Mouse (Mus musculus): ENCODE data around the gene Metrnl. TPM values are rescaled to one million over a fixed set of nuclear protein-coding genes. Genes with fewer than 3 reads are reported as not detected.
A peak's percentile ranks its signal among the peaks of the same experiment; 100 is the strongest.

Gene Metrnl
- polyA plus RNA-seq, 1 experiment from 2014 or later: 3.2 TPM

DNA sequence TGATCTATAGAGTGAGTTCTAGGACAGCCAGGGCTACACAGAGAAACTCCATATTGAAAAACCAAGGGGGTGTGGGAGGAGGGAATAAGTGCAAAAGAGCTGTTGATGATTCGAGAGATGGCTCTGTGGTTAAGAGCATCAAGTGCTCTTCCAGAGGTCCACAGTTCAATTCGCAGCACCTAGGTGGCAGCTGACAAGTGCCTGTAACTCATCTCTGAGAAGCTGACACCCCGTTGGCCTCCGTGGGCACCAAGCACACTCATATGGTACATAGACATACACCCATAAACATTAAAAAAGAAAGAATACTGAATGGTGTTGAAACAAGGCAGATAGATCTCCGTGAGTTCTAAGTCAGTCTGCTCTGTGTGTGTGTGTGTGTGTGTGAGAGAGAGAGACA lies 32.6 kb upstream of the Metrnl start:
- ATAC-seq (ENCODE audit: low FRiP score): no peak
- no peaks in the 10 kb centered on the region for H3K36me3 ChIP-seq (replicated peaks)
- no peak overlapping the region for H3K4me2 ChIP-seq
- H3K27me3 ChIP-seq: no peaks in the 10 kb centered on the region
- peaks cover 11% of the 10 kb centered on the region for H3K4me1 ChIP-seq
- no peak overlapping the region for H3K27ac ChIP-seq
- H3K9me3 ChIP-seq: no peaks in the 10 kb centered on the region
- 91% methylated on average over 5 of the region's 5 CpGs for WGBS
- H3K4me3 ChIP-seq (replicated peaks): no peak overlapping the region
- H3K9ac ChIP-seq: no peak overlapping the region

DNA sequence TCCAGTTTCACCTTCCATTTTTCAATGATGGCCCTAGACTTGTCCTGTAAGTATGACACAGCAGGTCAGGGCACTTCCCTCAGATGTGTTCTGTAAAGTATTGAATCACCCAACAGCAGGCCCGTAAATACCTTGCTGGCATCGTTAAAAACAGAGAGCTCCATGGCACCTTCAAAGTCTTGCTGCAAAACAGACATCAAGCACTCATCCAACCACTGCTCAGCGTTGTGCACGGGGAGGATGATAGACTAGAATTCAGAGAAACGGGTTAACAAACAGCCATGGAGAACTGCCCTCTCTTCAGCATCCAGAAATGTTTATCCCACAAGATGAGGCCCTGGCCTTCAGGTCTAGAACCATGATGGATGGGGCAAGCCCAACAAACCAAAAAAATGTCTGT lies 30.4 kb upstream of the Metrnl start:
- no peaks in the 10 kb centered on the region for H3K27me3 ChIP-seq
- WGBS: 94% methylated on average over 5 of the region's 5 CpGs
- no peak for ATAC-seq (ENCODE audit: low FRiP score)
- H3K9me3 ChIP-seq: 0 out of 2 replicates have a peak, but pooled peaks cover 2% of the 10 kb centered on the region
- H3K9ac ChIP-seq: no peak overlapping the region
- no peak overlapping the region for H3K4me3 ChIP-seq (replicated peaks)
- H3K36me3 ChIP-seq (replicated peaks): no peaks in the 10 kb centered on the region
- H3K27ac ChIP-seq: no peak overlapping the region
- peaks cover 12% of the 10 kb centered on the region for H3K4me1 ChIP-seq
- H3K4me2 ChIP-seq: no peak overlapping the region

DNA sequence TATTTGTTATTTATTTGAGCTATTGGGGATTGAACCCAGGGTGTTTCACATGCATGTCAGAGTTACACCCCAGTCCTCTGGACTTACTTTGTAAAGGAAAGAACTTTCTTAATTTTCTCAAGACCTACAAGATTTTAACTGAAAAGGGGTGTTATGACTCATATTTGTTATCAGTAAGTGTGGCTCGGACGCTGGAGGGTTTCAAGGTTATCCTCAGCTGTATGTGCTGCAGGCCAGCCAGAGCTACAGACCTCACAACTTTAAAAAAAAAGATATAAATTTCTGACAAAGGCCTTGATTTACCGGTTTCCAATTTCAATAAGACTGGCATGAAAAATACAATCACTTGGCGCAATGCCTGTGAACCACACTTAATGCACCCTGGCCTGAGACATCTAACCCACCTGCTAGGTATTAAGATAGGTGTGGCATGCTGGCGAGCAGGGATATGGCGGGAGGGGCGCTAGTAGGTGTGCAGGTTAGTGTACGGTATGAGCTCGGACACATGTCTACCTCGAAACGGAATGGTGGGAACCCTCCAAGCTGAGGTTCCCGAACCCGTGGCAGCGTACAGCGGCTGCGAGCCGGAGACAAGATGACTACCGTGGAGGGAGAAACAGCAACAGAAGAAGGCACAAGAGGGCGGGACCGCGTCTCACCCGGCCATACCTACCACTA lies 28.9 kb upstream of the Metrnl start:
- Histone ChIP-seq H3K36me3 (replicated peaks) (no peaks in the 10 kb centered on the region), H3K9ac (peak overlapping the region; percentile 66), H3K27ac (peak overlapping the region; percentile 90), H3K4me2 (peak overlapping the region; percentile 73), H3K9me3 (0 out of 2 replicates have a peak, but pooled peaks cover 2% of the 10 kb centered on the region), H3K4me3 (replicated peaks) (peak overlapping the region; percentile 71), H3K27me3 (no peaks in the 10 kb centered on the region), H3K4me1 (peaks cover 12% of the 10 kb centered on the region)
- ATAC-seq (ENCODE audit: low FRiP score): peak; percentile 42; the same call in 1 of the 2 replicates
- 4% methylated on average over 22 of the region's 22 CpGs for WGBS

DNA sequence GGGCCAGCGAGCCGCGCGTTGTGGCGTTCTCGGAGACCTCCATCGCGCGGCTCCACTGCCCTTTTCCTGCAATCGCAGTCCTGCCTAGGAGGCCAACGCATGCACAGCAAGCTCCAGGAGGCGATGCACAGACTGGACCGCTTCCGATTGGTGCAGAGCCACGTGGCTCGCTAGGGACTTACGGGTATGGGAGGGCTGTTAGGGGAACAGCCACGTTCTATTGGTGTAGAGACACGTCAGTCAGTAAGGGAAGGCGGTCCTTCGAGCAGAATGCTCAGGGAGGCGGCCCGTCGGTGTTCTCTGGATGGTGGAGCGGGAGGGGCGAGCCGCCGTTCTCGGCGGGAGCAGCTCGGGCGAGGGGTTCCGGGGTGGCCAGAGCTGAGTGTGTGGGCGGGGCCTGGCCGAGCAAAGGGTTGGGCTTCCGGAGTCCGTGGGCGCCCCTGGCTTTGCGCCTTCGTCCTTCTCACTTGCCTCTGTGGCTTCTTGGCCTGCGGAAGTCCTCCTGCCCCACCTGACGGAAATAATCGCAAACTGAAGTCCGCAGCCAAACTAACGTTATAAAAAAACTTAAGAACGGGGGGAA lies 28.3 kb upstream of the Metrnl start, which contains the start of gene B3gntl1:
Gene B3gntl1 (minus strand): TSS at position 164 of the 583 bp plus-strand sequence.
- ATAC-seq (ENCODE audit: low FRiP score): peak; percentile 100
- WGBS: under 1% methylated on average over 46 of the region's 46 CpGs
- peak within 1 kb of the TSS; percentile 66 for H3K9ac ChIP-seq
- 0 out of 2 replicates have a peak, but pooled peaks cover 2% of the 10 kb centered on the region for H3K9me3 ChIP-seq
- H3K27me3 ChIP-seq: no peaks in the 10 kb centered on the region
- peak within 1 kb of the TSS; percentile 90 for H3K27ac ChIP-seq
- no peaks in the 10 kb centered on the region for H3K36me3 ChIP-seq (replicated peaks)
- peaks cover 12% of the 10 kb centered on the region for H3K4me1 ChIP-seq
- peak within 1 kb of the TSS; percentile 71 for H3K4me3 ChIP-seq (replicated peaks)
- peak within 1 kb of the TSS; percentile 73 for H3K4me2 ChIP-seq

DNA sequence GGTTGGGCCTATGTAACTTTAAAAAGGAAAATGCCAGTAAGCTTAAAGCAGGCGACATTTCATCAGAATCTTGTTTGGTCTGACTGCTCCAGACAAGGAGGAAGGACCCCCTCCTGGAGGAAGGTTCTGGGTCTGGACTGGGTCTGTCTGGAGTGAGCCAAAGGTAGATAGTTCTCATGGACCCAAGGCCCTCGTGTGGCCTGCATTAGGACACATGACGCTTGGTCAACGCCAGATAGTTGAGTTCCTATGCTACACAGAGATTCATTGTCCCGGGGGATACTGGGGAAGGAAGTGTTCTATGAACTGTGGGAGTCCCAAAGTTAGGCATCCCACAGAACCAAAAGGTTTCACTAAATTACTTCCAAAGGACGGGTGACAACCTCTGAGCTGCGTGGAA lies 27.7 kb upstream of the Metrnl start:
- peak overlapping the region; percentile 71 for H3K4me3 ChIP-seq (replicated peaks)
- H3K36me3 ChIP-seq (replicated peaks): no peaks in the 10 kb centered on the region
- peaks cover 12% of the 10 kb centered on the region for H3K4me1 ChIP-seq
- ATAC-seq (ENCODE audit: low FRiP score): peak; percentile 9
- peak overlapping the region; percentile 53; the same call in 1 of the 2 replicates for H3K9ac ChIP-seq
- H3K9me3 ChIP-seq: 0 out of 2 replicates have a peak, but pooled peaks cover 2% of the 10 kb centered on the region
- H3K4me2 ChIP-seq: peak overlapping the region; percentile 73
- WGBS: 74% methylated on average over 7 of the region's 7 CpGs
- no peaks in the 10 kb centered on the region for H3K27me3 ChIP-seq
- peak overlapping the region; percentile 90 for H3K27ac ChIP-seq

DNA sequence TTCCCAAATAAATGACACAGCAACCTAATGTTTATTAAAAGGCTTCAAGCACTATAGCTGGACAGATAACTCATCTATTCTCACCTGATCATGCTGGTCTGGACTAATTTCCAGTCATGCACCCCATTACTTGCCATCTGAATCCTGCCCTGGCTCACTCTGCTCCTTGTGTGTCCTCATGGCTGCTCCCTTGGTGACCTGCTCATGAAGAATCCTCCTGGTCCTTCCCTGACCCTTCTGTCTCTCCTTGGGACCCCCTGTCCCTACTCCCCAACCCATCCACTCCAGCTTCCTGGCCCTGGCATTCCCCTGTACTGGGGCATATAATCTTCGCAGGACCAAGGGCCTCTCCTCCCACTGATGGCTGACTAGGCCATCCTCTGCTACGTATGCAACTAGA lies 24.5 kb upstream of the Metrnl start:
- Histone ChIP-seq H3K27ac (no peak overlapping the region), H3K4me1 (peaks cover 12% of the 10 kb centered on the region), H3K4me2 (no peak overlapping the region), H3K9ac (no peak overlapping the region), H3K27me3 (no peaks in the 10 kb centered on the region), H3K4me3 (replicated peaks) (no peak overlapping the region), H3K36me3 (replicated peaks) (no peaks in the 10 kb centered on the region), H3K9me3 (0 out of 2 replicates have a peak, but pooled peaks cover 2% of the 10 kb centered on the region)
- 89% methylated on average over 2 of the region's 2 CpGs for WGBS
- no peak for ATAC-seq (ENCODE audit: low FRiP score)

DNA sequence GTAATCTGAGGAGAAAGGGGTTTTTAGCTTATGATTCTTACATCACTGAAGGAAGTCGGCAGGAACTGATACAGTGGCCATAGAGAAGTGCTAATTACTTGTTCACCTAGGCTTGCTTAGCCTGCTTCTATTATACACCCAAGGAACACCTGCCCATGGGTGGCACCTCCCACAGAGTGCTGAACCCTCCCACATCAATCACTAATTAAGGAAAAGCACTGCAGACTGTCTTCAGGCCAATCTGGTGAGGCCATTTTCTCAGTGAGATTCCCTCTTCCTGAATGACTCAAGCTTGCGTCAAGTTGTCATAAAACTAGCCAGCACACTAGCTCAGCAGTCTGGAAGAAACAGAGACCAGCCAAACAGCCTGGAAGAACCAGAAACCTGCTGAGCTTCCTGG lies 21.8 kb upstream of the Metrnl start:
- Histone ChIP-seq H3K9me3 (0 out of 2 replicates have a peak, but pooled peaks cover 2% of the 10 kb centered on the region), H3K9ac (no peak overlapping the region), H3K27ac (no peak overlapping the region), H3K27me3 (no peaks in the 10 kb centered on the region), H3K4me2 (no peak overlapping the region), H3K36me3 (replicated peaks) (no peaks in the 10 kb centered on the region), H3K4me1 (no peaks in the 10 kb centered on the region), H3K4me3 (replicated peaks) (no peak overlapping the region)
- WGBS: 84% methylated on average over 2 of the region's 2 CpGs
- no peak for ATAC-seq (ENCODE audit: low FRiP score)

DNA sequence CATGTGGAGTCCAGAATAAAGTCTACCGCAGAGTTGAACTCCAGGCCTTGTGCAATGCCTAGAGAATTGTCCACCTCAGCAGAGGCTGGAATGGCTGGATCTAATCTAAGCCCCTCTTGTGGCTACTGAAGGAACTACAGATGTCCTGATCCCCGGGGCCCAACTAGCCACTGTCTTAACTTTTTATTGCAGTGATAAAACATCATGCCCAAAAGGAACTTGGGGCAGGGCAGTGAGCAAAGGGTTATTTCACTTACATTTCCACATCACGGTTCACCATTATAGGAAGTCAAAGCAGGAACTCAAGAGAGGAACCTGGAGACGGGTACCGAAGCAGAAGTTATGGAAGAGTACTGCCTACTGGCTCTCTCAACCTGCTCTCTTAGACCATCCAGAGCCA lies 20.6 kb upstream of the Metrnl start:
- no peaks in the 10 kb centered on the region for H3K27me3 ChIP-seq
- no peaks in the 10 kb centered on the region for H3K4me1 ChIP-seq
- no peak for ATAC-seq (ENCODE audit: low FRiP score)
- H3K9me3 ChIP-seq: 0 out of 2 replicates have a peak, but pooled peaks cover 2% of the 10 kb centered on the region
- WGBS: 80% methylated on average over 5 of the region's 5 CpGs
- no peak overlapping the region for H3K4me3 ChIP-seq (replicated peaks)
- no peak overlapping the region for H3K4me2 ChIP-seq
- no peak overlapping the region for H3K9ac ChIP-seq
- H3K27ac ChIP-seq: no peak overlapping the region
- no peaks in the 10 kb centered on the region for H3K36me3 ChIP-seq (replicated peaks)

DNA sequence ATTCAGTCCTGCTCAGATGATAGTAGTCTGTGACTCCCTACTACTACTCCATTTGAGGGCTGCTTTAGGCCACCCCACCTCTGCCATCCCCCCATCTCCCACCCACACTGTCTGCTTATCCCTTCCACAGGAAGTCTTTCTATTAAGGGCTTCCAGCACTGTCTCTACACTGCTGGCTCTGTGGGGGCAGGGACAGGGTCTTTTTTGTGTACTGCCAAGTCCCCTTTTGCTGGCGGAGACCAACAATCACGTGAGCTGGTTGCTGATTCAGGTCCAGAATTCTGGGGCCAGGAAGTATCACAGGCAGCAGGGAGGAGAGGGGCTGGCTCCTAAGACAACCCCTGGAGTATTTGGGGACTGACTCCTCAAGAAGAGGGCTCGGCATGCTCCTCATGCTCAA lies 18.1 kb upstream of the Metrnl start:
- no peak overlapping the region for H3K4me2 ChIP-seq
- no peak for ATAC-seq (ENCODE audit: low FRiP score)
- no peaks in the 10 kb centered on the region for H3K36me3 ChIP-seq (replicated peaks)
- 70% methylated on average over 3 of the region's 3 CpGs for WGBS
- H3K4me1 ChIP-seq: no peaks in the 10 kb centered on the region
- H3K27me3 ChIP-seq: no peaks in the 10 kb centered on the region
- no peak overlapping the region for H3K9ac ChIP-seq
- no peaks in the 10 kb centered on the region for H3K9me3 ChIP-seq
- H3K4me3 ChIP-seq (replicated peaks): no peak overlapping the region
- no peak overlapping the region for H3K27ac ChIP-seq

DNA sequence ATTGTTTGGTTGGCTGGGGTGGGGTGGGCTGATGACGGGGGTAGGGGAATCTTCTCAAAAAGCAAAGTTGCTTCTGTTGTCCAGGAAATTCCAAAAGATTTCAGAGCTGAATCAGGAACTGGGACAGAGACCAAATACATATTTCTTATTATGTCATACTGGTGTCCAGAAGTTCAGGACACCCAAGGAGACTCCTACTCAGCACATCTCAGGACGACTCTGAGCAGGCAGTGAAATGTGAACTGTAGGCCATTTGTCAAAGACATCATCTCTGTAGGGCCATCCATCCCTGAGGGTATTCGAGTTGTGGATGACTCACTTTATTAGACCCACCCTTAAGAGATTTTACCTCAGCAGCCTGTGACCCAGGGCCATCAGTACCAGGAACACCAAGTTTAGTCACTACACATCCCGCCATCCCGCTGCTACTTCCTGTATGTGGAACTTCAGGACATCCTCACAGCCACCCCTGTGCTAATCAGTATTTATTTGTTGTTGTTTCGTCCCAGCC lies 15.8 kb upstream of the Metrnl start:
- no peak for ATAC-seq (ENCODE audit: low FRiP score)
- no peak overlapping the region for H3K27ac ChIP-seq

DNA sequence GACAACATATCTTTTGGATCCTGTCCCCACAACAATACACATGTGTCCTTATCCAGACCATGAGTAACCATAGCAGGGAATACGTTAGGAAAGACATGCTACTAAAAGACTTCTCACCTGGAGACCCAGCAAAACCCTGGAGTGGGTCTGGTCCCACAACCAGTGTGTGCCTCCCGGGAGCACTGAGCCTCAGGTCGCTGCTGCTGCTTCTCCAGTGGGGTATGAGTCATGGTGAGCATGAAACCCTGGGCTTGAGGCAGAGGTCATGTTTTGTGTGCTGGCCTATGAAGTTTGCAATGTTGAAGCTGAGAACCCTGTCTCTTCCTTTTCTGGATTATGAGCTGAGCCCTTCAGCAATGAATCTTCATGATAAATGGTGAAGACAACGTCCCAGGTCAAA lies 15.3 kb upstream of the Metrnl start:
- H3K9me3 ChIP-seq: no peaks in the 10 kb centered on the region
- H3K4me2 ChIP-seq: no peak overlapping the region
- H3K4me3 ChIP-seq (replicated peaks): no peak overlapping the region
- H3K9ac ChIP-seq: no peak overlapping the region
- ATAC-seq (ENCODE audit: low FRiP score): no peak
- no peaks in the 10 kb centered on the region for H3K27me3 ChIP-seq
- no peaks in the 10 kb centered on the region for H3K4me1 ChIP-seq
- H3K27ac ChIP-seq: no peak overlapping the region
- no peaks in the 10 kb centered on the region for H3K36me3 ChIP-seq (replicated peaks)
- 84% methylated on average over 4 of the region's 4 CpGs for WGBS

More for the DNA sequence above, 15.8 kb upstream of the Metrnl start:
- WGBS: 82% methylated on average over 6 of the region's 6 CpGs
- H3K4me1 ChIP-seq: no peaks in the 10 kb centered on the region
- H3K36me3 ChIP-seq (replicated peaks): no peaks in the 10 kb centered on the region
- H3K4me3 ChIP-seq (replicated peaks): no peak overlapping the region
- H3K9ac ChIP-seq: no peak overlapping the region
- no peaks in the 10 kb centered on the region for H3K27me3 ChIP-seq
- no peak overlapping the region for H3K4me2 ChIP-seq
- no peaks in the 10 kb centered on the region for H3K9me3 ChIP-seq

DNA sequence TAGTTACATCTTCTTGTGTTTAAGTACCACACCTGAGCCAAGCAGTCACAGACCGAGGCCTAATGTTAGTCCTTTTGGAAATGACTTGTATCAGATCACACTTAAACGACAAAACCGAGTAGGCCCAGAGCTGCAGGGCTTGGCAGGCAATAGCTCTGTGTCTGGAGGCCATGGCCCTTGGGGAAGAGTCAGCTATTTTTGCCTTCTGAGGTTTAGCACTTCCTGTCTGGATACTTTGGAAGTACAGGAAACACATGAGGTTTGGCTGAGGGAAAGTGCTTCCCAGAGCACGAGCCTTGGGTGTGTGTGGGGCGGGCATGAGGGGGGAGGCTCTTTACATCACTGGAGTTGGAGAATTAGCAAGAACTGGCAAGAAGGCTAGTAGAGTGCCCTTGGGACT lies 14.7 kb upstream of the Metrnl start:
- Histone ChIP-seq H3K4me1 (no peaks in the 10 kb centered on the region), H3K36me3 (replicated peaks) (no peaks in the 10 kb centered on the region), H3K4me3 (replicated peaks) (no peak overlapping the region), H3K4me2 (no peak overlapping the region), H3K27ac (no peak overlapping the region), H3K27me3 (no peaks in the 10 kb centered on the region), H3K9ac (no peak overlapping the region), H3K9me3 (no peaks in the 10 kb centered on the region)
- ATAC-seq (ENCODE audit: low FRiP score): no peak
- 85% methylated on average over 5 of the region's 5 CpGs for WGBS
